In the genomic region with DNA sequence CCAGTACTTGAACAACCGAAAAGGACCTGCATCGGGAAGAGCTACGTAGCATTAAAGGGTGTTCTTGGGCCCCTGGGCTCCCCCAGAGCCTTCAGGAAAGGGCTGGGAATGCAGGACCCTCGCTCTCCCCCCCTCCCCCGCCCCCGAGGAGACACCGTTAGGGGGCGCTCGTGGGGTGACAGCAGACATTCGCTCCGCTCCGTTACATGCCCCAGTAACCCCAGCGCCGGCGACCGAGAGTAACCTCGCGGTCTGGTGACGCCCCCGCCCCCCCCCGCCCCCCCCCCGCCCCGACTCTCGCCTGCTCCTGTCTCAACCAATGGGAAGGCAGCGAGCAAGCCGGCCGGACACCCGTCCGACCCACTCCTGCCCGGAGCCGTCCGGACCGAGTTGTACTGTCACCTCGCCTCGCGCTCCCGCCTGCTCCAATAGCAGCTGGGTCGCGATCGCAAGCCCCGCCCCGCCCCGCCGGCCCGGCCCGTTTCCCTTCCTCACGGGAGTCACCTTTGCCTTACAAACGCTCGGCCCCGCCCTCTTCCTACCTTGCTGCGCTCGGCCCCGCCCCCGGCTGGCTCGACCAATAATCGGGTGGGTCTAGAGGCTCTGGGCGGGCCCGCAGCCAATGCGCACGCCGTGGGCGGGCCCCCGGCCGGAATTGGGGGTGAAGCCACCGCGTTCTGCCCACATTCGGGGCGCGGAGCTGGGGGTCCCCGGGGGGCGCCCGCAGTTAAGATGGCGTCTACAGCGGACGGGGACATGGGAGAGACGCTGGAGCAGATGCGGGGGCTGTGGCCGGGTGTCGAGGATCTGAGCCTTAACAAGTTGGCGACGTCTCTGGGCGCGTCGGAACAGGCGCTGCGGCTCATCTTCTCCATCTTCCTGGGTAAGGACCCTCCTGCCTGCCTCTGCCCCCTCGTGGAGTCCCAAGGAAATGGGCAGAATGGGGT, we compare ENCODE assay signal across 7 mouse cellular contexts. TPM values are rescaled to one million over a fixed set of nuclear protein-coding genes. Genes with fewer than 3 reads are reported as not detected.
DNase-seq lines count a peak whose midpoint lies in the region; ATAC-seq lines count a peak whose summit lies in the region.

A gene (plus strand): TSS at position 551 of the 947 bp plus-strand sequence.

- peak within 1 kb of the TSS; percentile 60 for H3K4me2 ChIP-seq in embryonic facial prominence, embryonic 11.5 days (ENCODE audit: low read depth, low read length)
- peak within 1 kb of the TSS; percentile 65 for H3K4me2 ChIP-seq in midbrain, embryonic 13.5 days (replicated peaks)

- H3K27me3 ChIP-seq in embryonic facial prominence, embryonic 11.5 days (ENCODE audit: control insufficient read depth, insufficient read depth, low read length), result no peaks in the 10 kb centered on the region
- no peaks in the 10 kb centered on the region for H3K27me3 ChIP-seq in limb, embryonic 10.5 days (ENCODE audit: low read depth, poor library complexity, severe bottlenecking)
- H3K27me3 ChIP-seq in midbrain, embryonic 13.5 days, result no peaks in the 10 kb centered on the region

- no peak within 1 kb of the TSS; the same call in 1 of the 2 replicates for H3K27ac ChIP-seq in embryonic facial prominence, embryonic 11.5 days (replicated peaks; ENCODE audit: low read depth, low read length)
- H3K27ac ChIP-seq in limb, embryonic 10.5 days, result peak within 1 kb of the TSS; percentile 84
- H3K27ac ChIP-seq in midbrain, embryonic 13.5 days, result peak within 1 kb of the TSS; percentile 71

- peak within 1 kb of the TSS; percentile 57 for H3K9ac ChIP-seq in embryonic facial prominence, embryonic 11.5 days (replicated peaks; ENCODE audit: low read length)
- peak within 1 kb of the TSS; percentile 72 for H3K9ac ChIP-seq in midbrain, embryonic 13.5 days (replicated peaks)

- peak within 1 kb of the TSS; percentile 67 for H3K4me3 ChIP-seq in embryonic facial prominence, embryonic 11.5 days (ENCODE audit: low read depth, low read length)
- peak within 1 kb of the TSS; percentile 72 for H3K4me3 ChIP-seq in limb, embryonic 10.5 days
- peak within 1 kb of the TSS; percentile 64 for H3K4me3 ChIP-seq in midbrain, embryonic 13.5 days (replicated peaks)

- H3K9me3 ChIP-seq in embryonic facial prominence, embryonic 11.5 days (replicated peaks; ENCODE audit: control insufficient read depth, low read length), result no peaks in the 10 kb centered on the region
- H3K9me3 ChIP-seq in limb, embryonic 10.5 days (replicated peaks), result no peaks in the 10 kb centered on the region
- H3K9me3 ChIP-seq in midbrain, embryonic 13.5 days, result no peaks in the 10 kb centered on the region

- DNase-seq in adrenal gland, postnatal 14 days, result peak; percentile 100
- DNase-seq in embryonic facial prominence, embryonic 11.5 days (ENCODE audit: low spot score), result peak; percentile 99
- peak; percentile 100 for DNase-seq in kidney, adult 11 months
- DNase-seq in limb, embryonic 10.5 days (ENCODE audit: low spot score), result peak; percentile 99
- DNase-seq in spleen, adult 12 weeks (ENCODE audit: low spot score), result peak; percentile 100

- H3K4me1 ChIP-seq in embryonic facial prominence, embryonic 11.5 days (ENCODE audit: control insufficient read depth, insufficient read depth, low read length), result no peaks in the 10 kb centered on the region
- H3K4me1 ChIP-seq in limb, embryonic 10.5 days, result peaks cover 10% of the 10 kb centered on the region
- peaks cover 10% of the 10 kb centered on the region for H3K4me1 ChIP-seq in midbrain, embryonic 13.5 days (replicated peaks)

- H3K36me3 ChIP-seq in embryonic facial prominence, embryonic 11.5 days (replicated peaks; ENCODE audit: control insufficient read depth, insufficient read depth, low read depth, low read length), result no peaks in the 10 kb centered on the region
- H3K36me3 ChIP-seq in limb, embryonic 10.5 days, result no peaks in the 10 kb centered on the region
- H3K36me3 ChIP-seq in midbrain, embryonic 13.5 days, result no peaks in the 10 kb centered on the region

- ATAC-seq in embryonic facial prominence, embryonic 11.5 days (replicated peaks; ENCODE audit: insufficient number of reproducible peaks, low FRiP score, low TSS enrichment, low read depth), result peak; percentile 98
- ATAC-seq in granulocyte monocyte progenitor cell, adult 5-6 weeks (replicated peaks; ENCODE audit: poor library complexity, severe bottlenecking), result peak; percentile 89
- ATAC-seq in midbrain, embryonic 13.5 days, result peak; percentile 97

- under 1% methylated on average over 72 of the region's 87 CpGs for WGBS in embryonic facial prominence, embryonic 11.5 days
- WGBS in limb, embryonic 10.5 days, result 1% methylated on average over 81 of the region's 87 CpGs
- under 1% methylated on average over 73 of the region's 87 CpGs for WGBS in midbrain, embryonic 13.5 days

RNA-seq across cellular contexts. Expression of the gene that starts here (rescaled TPM):
- total RNA-seq in adrenal gland, postnatal 14 days (2021), result 78.0 and 82.3 TPM in 2 replicates
- 33.4 and 43.6 TPM in 2 replicates for polyA plus RNA-seq in embryonic facial prominence, embryonic 11.5 days (2014; fragmentation: Nextera tagmentation; extraction: Ambion mirVana)
- total RNA-seq in granulocyte monocyte progenitor cell, adult 5-6 weeks (2014; fragmentation: Nextera tagmentation), result 38.3 and 52.1 TPM in 2 replicates
- total RNA-seq in granulocyte monocyte progenitor cell, adult 5-6 weeks (2017), result 23.1 and 29.3 TPM in 2 replicates
- 37.3 and 45.7 TPM in 2 replicates for polyA plus RNA-seq in limb, embryonic 10.5 days (2016; fragmentation: Nextera tagmentation; extraction: Ambion mirVana)
- polyA plus RNA-seq in midbrain, embryonic 13.5 days (2015; fragmentation: Nextera tagmentation; extraction: Ambion mirVana), result 39.6 and 40.0 TPM in 2 replicates
